Mouse (Mus musculus): ENCODE measurements around the gene Tnni3. TPM values are rescaled to one million over a fixed set of nuclear protein-coding genes. Genes with fewer than 3 reads are reported as not detected.

Tnni3 gene
- total RNA-seq (2023) = 1 to 10 TPM in 1 of 2 experiments, under 1 TPM in 1; 0.39 to 1.7 TPM

DNA sequence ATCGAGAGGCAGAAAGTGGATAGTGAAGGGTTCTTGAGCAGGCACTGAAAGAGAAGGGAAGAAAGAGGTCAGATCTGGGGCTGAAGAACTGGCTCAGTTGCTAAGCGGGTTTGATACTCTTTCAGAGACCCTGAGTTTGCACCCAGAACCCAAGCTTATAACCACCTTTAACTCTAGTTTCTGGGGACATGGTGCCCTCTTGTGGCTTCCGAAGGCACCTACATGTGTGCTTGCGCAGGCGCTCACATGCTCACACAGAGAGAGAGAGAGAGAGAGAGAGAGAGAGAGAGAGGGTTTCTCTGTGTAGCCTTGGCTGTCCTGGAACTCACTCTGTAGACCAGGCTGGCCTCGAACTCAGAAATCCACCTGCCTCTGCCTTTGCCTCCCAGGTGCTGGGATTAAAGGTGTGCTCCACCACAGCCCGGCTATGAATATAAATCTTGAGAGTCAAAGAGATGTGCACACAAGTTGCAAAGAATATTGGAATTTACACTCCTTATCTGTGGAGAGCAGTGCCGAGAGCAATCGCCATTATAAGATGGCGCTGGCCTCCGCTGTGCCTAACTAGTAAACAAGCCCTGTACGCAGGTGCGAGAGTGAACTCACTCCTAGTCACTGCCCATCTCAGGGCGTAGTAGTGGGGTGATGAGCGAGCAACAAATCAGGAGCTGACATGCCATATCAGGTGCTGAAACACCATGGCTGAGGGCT lies at the start of gene Tnni3:
Gene Tnni3 (minus strand): TSS at position 18 of the 711 bp plus-strand sequence.

DNA sequence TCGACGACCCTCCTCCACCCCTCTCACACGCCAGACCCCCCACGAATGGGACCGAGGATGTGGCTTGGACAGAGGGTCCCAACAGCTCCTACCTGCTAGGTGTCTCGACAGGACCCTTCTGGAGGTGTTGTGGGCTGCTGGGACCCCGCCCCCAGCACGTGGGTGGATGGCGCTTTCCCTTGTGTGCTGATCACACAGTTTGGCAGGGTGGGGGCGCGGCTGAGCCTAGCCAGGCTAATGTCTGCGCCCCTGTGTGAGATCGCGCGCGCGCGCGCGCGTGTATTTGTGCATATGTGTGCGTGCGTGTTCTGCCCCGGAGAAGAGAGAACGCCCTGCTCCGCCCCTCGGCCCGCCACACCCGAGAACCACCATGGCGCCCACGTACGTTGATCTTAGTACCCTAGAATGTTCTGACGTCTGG lies 23.2 kb upstream of the Tnni3 start, which contains the start of gene Syt5:
Gene Syt5 (minus strand): TSS at position 321 of the 421 bp plus-strand sequence.

DNA sequence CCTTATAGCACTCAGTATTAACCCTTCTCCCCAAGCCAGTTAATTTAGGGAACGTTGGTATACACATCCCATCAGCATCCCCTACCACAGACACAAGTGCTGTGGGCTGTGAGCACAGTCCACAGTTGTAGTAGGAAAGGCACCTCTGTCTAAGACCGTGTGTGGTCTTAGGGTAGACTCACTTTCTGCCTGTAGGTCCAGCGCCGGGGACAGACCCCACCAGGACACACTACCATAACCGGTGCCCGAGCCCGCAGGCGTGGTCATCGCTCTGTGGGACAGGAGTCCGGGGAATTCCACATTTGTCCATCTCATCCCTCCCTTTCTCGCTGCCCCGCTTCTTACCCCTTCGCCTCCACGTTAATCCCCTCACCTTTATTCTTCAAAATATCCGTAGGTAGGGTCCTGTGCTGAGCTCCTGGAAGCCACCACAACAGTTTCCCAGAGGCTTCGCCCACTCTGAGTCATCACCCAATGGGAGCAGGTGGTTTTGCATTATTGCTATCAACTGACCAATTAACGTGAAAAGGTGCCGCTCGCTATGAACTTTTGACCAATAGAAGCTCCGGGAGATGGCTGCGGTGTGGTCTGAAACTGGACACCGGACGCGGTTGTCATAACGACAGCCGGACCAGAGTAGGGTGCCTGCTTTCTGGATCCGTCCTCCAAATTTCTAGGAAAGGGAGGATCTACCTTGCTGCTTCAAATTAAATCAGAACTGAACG lies 8.1 kb upstream of the Tnni3 start, which contains the start of gene Dnaaf3:
Gene Dnaaf3 (minus strand): TSS at position 449 of the 725 bp plus-strand sequence.

DNA sequence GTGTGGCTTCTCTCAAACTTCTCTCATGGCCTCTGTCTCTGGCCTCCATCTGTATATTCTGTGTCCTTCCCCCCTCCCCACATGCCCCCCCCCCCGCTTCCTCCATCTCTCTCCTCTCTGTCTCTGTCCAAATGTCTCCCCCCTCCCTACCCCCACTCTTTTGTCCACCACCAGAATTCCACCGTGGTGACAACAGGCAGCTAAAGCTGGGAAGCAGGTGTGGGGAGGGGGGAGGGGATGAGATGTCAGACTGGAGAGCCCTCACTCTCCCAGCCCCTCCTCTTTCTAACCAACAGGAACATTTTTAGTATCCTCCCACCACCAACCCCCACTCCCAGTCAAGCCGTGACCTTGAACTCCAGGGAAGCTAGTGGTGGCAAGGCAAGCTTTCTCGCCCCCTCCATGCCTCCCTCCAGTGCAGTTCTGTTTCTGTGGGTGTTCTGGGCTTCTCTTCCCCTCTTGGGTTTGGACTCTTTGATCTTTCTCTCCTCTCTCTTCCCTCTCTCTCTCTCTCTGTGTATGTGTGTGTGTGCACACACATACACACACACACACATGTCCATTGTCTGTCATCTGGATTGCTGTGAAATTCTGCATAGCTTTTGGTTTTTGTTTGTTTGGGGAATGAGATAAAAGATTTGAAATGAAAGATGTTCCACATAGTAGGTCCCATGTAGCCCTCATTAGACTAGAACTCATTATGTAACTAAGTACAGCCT lies 7.5 kb downstream of the Tnni3 start, which contains the start of gene Tnnt1:
Gene Tnnt1 (minus strand): TSS at position 51 of the 719 bp plus-strand sequence.

DNA sequence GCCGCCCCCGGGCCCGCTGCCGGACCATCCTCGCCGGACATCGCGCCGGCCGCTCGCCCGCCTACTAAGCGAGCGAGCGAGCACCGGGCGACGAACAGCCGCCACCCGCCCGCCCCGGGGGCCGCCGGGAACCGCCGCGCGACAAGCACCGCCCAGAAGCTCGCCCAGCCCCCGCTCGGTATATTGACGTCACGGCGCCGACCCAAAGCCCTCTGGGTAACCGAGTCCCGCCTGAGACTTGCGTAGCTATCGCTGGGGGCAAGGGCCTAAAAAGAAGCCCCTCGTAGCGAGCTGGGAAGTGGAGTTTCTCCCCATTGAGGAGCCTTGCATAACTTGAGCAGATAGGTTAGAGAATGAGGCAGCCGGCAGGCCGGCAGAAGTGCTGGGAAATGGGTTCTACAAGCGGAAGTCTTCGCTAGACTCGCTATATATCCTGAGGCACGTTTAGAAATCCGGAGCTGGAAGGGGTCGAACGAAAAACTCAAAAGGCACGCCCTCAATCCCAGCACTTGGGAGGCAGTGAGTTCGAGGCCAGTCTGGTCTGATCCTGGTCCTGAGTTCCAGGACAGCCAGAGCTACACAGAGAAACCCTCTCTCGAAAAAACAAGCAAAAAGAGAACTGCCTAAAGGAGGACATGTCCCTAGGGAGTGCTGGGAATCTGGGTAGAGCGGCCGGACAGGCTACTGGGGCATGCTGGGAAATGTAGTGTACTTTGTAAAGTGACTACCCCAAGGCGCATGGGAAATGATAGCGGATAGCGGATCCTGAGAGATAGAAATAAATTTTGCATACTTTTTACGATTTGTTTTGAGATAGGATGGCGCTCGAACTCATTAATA lies 22.3 kb downstream of the Tnni3 start, which contains the start of gene Ppp1r12c:
Gene Ppp1r12c (minus strand): TSS at position 123 of the 840 bp plus-strand sequence.

Other genes starting within 250 kb of the Tnni3 start
- gene Ncr1, start 186.5 kb downstream of the Tnni3 start, total RNA-seq (2023) = under 1 TPM; 0.24 to 0.29 TPM
- gene Gp6, start 126.5 kb downstream of the Tnni3 start, total RNA-seq (2023) = under 1 TPM; 0.24 to 0.93 TPM
- 1 to 10 TPM; 2.5 to 3.1 TPM for gene Rdh13, start 78.6 kb downstream of the Tnni3 start, total RNA-seq (2023)
- gene Eps8l1, start 63.6 kb downstream of the Tnni3 start, total RNA-seq (2023) = 1 to 10 TPM; 7.4 to 8.0 TPM
- gene Ppp1r12c, start 22.5 kb downstream of the Tnni3 start, total RNA-seq (2023) = 100 to 1,000 TPM; 168 to 202 TPM
- gene Tnnt1, start 7.8 kb downstream of the Tnni3 start, total RNA-seq (2023) = 10 to 100 TPM in 1 of 2 experiments, 1 to 10 TPM in 1; 9.0 to 15.0 TPM
- gene Dnaaf3, start 8.2 kb upstream of the Tnni3 start, total RNA-seq (2023) = under 1 TPM; 0.50 to 0.77 TPM
- not detected for gene Syt5, start 23.3 kb upstream of the Tnni3 start, total RNA-seq (2023)
- gene Ptprh, start 79.8 kb upstream of the Tnni3 start, total RNA-seq (2023) = not detected
- 10 to 100 TPM; 22.9 to 23.5 TPM for gene Tmem86b, start 107.2 kb upstream of the Tnni3 start, total RNA-seq (2023)
- 100 to 1,000 TPM; 149 to 155 TPM for gene Ppp6r1, start 134.8 kb upstream of the Tnni3 start, total RNA-seq (2023)
- 10 to 100 TPM; 15.7 to 22.2 TPM for gene Hspbp1, start 160.8 kb upstream of the Tnni3 start, total RNA-seq (2023)
- gene Brsk1, start 166.4 kb upstream of the Tnni3 start, total RNA-seq (2023) = under 1 TPM in 1 of 2 experiments, not detected in 1; 0.28 TPM
- 10 to 100 TPM; 20.0 to 21.3 TPM for gene Tmem150b, start 201.0 kb upstream of the Tnni3 start, total RNA-seq (2023)
- 100 to 1,000 TPM; 113 TPM for gene Kmt5c, start 215.9 kb upstream of the Tnni3 start, total RNA-seq (2023)
- gene Cox6b2, start 228.9 kb upstream of the Tnni3 start, total RNA-seq (2023) = 10 to 100 TPM; 36.5 to 36.7 TPM
- not detected for gene Fam71e2, start 247.1 kb upstream of the Tnni3 start, total RNA-seq (2023)